Mouse (Mus musculus): ENCODE results near the gene Tars2.

- no peak for TF ChIP-seq CTCF (IDR thresholded peaks at IDR 0.05; ENCODE audit: control insufficient read depth, insufficient read depth, insufficient read length)
- TF ChIP-seq MAX (IDR thresholded peaks at IDR 0.05), result no peak
- TF ChIP-seq MYOG (IDR thresholded peaks at IDR 0.05; ENCODE audit: control insufficient read depth, extremely low read depth, insufficient read length), result no peak
- TF ChIP-seq CEBPB (IDR thresholded peaks at IDR 0.05; ENCODE audit: low read depth), result no peak
- no peak for TF ChIP-seq MYOD1 (IDR thresholded peaks at IDR 0.05; ENCODE audit: control insufficient read depth, insufficient read length, low read depth)
- TF ChIP-seq USF1 (IDR thresholded peaks at IDR 0.05; ENCODE audit: low read depth), result no peak
- TF ChIP-seq FOSL1 (IDR thresholded peaks at IDR 0.05; ENCODE audit: insufficient read depth, low read length, poor library complexity, severe bottlenecking), result no peak
Measured at GRCm38 (mm10) chr3:95806677-95807076, 46.7 kb upstream of the Tars2 start.
